Mouse (Mus musculus): ENCODE measurements around the gene Gm10718. TPM values are rescaled to one million over a fixed set of nuclear protein-coding genes. Genes with fewer than 3 reads are reported as not detected.
"Not testable (repeated sequence)": the region's sequence is repeated elsewhere in the genome, so short reads cannot be mapped to it uniquely, and the experiment has no call there.

Gm10718 gene
- total RNA-seq (2021) = under 1 TPM in 1 of 2 experiments, not detected in 1; 0.89 TPM

GRCm38 (mm10) chr9:3023312-3023984 lies at the start of gene Gm10718:
Gene Gm10718 (plus strand): TSS chr9:3023547.
- intact Hi-C loops (cut with DNase I) = not testable (repeated sequence)
- peak in 1 of 2 experiments; percentile 5 for DNase-seq

DNA sequence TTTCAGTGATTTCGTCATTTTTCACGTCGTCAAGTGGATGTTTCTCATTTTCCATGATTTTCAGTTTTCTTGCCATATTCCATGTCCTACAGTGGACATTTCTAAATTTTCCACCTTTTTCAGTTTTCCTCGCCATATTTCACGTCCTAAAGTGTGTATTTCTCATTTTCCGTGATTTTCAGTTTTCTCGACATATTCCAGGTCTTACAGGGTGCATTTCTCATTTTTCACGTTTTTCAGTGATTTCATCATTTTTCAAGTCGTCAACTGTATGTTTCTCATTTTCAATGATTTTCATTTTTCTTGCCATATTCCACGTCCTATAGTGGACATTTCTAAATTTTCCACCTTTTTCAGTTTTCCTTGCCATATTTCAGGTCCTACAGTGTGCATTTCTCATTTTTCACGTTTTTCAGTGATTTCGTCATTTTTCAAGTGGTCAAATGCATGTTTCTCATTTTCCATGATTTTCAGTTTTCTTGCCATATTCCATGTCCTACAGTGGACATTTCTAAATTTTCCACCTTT lies 22.8 kb upstream of the Gm10718 start, which contains the start of gene Gm10722:
Gm10722 (plus strand) TSS at position 478 of the 528 bp plus-strand sequence.
- intact Hi-C loops (cut with DNase I) = not testable (repeated sequence)
- peak in 1 of 2 experiments; percentile 29 for DNase-seq

- intact Hi-C loops (cut with DNase I) = not testable (repeated sequence)
- DNase-seq = peak; percentile 2 to 3
These were observed 22.3 kb upstream of the Gm10718 start for GRCm38 (mm10) chr9:3001006-3001405.

DNA sequence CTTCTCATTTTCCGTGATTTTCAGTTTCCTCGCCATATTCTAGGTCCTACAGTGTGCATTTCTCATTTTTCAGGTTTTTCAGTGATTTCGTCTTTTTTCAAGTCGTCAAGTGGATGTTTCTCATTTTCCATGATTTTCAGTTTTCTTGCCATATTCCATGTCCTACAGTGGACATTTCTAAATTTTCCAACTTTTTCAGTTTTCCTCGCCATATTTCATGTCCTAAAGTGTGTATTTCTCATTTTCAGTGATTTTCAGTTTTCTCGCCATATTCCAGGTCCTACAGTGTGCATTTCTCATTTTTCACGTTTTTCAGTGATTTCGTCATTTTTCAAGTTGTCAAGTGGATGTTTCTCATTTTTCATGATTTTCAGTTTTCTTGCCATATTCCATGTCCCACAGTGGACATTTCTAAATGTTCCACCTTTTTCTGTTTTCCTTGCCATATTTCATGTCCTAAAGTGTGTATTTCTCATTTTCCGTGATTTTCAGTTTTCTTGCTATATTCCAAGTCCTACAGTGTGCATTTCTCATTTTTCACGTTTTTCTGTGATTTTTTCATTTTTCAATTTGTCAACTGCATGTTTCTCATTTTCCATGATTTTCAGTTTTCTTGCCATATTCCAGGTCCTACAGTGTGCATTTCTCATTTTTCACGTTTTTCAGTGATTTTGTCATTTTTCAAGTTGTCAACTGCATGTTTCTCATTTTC lies 21.2 kb upstream of the Gm10718 start:
- intact Hi-C loops (cut with DNase I) = not testable (repeated sequence)
- DNase-seq = peak; percentile 94 to 95

DNA sequence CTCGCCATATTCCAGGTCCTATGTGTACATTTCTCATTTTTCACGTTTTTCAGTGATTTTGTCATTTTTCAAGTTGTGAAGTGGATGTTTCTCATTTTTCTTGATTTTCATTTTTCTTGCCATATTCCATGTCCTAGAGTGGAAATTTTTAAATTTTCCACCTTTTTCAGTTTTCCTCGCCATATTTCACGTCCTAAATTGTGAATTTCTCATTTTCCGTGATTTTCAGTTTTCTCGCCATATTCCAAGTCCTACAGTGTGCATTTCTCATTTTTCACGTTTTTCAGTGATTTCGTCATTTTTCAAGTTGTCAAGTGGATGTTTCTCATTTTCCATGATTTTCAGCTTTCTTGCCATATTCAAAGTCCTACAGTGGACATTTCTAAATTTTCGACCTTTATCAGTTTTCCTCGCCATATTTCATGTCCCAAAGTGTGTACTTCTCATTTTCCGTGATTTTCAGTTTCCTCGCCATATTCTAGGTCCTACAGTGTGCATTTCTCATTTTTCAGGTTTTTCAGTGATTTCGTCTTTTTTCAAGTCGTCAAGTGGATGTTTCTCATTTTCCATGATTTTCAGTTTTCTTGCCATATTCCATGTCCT lies 20.5 kb upstream of the Gm10718 start, which contains the start of gene Gm11168:
Gm11168 (plus strand) TSS at position 553 of the 603 bp plus-strand sequence.
- intact Hi-C loops (cut with DNase I); DNase-seq: not testable (repeated sequence)

DNA sequence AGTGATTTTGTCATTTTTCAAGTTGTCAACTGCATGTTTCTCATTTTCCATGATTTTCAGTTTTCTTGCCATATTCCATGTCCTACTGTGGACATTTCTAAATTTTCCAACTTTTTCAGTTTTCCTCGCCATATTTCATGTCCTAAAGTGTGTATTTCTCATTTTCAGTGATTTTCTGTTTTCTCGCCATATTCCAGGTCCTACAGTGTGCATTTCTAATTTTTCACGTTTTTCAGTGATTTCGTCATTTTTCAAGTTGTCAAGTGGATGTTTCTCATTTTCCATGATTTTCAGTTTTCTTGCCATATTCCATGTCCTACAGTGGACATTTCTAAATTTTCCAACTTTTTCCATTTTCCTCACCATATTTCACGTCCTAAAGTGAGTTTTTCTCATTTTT lies 17.2 kb upstream of the Gm10718 start:
- DNase-seq; intact Hi-C loops (cut with DNase I): not testable (repeated sequence)

DNA sequence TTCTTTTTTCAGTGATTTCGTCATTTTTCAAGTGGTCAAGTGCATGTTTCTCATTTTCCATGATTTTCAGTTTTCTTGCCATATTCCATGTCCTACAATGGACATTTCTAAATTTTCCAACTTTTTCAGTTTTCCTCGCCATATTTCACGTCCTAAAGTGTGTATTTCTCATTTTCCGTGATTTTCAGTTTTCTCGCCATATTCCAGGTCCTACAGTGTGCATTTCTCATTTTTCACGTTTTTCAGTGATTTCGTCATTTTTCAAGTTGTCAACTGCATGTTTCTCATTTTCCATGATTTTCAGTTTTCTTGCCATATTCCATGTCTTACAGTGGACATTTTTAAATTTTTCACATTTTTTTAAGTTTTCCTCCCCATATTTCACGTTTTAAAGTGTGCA lies 16.7 kb upstream of the Gm10718 start:
- DNase-seq = peak; percentile 75 to 89
- intact Hi-C loops (cut with DNase I) = not testable (repeated sequence)

DNA sequence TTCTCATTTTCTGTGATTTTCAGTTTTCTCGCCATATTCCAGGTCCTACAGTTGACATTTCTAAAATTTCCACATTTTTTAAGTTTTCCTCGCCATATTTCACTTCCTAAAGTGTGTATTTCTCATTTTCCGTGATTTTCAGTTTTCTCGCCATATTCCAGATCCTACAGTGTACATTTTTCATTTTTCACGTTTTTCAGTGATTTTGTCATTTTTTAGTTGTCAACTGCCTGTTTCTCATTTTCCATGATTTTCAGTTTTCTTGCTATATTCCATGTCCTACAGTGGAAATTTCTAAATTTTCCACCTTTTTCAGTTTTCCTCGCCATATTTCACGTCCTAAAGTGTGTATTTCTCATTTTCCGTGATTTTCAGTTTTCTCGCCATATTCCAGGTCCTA lies 16.1 kb upstream of the Gm10718 start:
- intact Hi-C loops (cut with DNase I); DNase-seq: not testable (repeated sequence)

GRCm38 (mm10) chr9:3009331-3009730 lies 14.0 kb upstream of the Gm10718 start:
- intact Hi-C loops (cut with DNase I); DNase-seq: not testable (repeated sequence)

DNA sequence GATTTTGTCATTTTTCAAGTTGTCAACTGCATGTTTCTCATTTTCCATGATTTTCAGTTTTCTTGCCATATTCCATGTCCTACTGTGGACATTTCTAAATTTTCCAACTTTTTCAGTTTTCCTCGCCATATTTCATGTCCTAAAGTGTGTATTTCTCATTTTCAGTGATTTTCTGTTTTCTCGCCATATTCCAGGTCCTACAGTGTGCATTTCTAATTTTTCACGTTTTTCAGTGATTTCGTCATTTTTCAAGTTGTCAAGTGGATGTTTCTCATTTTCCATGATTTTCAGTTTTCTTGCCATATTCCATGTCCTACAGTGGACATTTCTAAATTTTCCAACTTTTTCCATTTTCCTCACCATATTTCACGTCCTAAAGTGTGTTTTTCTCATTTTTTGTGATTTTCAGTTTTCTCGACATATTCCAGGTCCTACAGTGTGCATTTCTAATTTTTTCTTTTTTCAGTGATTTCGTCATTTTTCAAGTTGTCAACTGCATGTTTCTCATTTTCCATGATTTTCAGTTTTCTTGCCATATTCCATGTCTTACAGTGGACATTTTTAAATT lies 11.2 kb upstream of the Gm10718 start:
- intact Hi-C loops (cut with DNase I); DNase-seq: not testable (repeated sequence)

DNA sequence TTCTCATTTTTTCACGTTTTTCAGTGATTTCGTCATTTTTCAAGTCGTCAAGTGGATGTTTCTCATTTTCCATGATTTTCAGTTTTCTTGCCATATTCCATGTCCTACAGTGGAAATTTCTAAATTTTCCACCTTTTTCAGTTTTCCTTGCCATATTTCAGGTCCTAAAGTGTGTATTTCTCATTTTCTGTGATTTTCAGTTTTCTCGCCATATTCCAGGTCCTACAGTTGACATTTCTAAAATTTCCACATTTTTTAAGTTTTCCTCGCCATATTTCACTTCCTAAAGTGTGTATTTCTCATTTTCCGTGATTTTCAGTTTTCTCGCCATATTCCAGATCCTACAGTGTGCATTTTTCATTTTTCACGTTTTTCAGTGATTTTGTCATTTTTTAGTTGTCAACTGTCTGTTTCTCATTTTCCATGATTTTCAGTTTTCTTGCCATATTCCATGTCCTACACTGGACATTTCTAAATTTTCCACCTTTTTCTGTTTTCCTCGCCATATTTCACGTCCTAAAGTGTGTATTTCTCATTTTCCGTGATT lies 10.5 kb upstream of the Gm10718 start, which contains the start of gene Gm10721:
Gm10721 (plus strand) TSS at position 408 of the 547 bp plus-strand sequence.
- intact Hi-C loops (cut with DNase I); DNase-seq: not testable (repeated sequence)

DNA sequence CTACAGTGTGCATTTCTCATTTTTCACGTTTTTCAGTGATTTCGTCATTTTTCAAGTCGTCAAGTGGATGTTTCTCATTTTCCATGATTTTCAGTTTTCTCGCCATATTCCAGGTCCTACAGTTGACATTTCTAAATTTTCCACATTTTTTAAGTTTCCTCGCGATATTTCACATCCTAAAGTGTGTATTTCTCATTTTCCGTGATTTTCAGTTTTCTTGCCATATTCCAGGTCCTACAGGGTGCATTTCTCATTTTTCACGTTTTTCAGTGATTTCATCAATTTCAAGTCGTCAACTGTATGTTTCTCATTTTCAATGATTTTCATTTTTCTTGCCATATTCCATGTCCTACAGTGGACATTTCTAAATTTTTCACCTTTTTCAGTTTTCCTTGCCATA lies 8.0 kb upstream of the Gm10718 start, which contains the start of gene Gm10720:
Gm10720 (plus strand) TSS at position 301 of the 400 bp plus-strand sequence.
- intact Hi-C loops (cut with DNase I); DNase-seq: not testable (repeated sequence)

- intact Hi-C loops (cut with DNase I); DNase-seq: not testable (repeated sequence)
These were observed 7.5 kb upstream of the Gm10718 start for GRCm38 (mm10) chr9:3015896-3016295.

DNA sequence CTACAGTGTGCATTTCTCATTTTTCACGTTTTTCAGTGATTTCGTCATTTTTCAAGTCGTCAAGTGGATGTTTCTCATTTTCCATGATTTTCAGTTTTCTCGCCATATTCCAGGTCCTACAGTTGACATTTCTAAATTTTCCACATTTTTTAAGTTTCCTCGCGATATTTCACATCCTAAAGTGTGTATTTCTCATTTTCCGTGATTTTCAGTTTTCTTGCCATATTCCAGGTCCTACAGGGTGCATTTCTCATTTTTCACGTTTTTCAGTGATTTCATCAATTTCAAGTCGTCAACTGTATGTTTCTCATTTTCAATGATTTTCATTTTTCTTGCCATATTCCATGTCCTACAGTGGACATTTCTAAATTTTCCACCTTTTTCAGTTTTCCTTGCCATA lies 6.2 kb upstream of the Gm10718 start, which contains the start of gene Gm10719:
Gm10719 (plus strand) TSS at position 301 of the 400 bp plus-strand sequence.
- intact Hi-C loops (cut with DNase I); DNase-seq: not testable (repeated sequence)

DNA sequence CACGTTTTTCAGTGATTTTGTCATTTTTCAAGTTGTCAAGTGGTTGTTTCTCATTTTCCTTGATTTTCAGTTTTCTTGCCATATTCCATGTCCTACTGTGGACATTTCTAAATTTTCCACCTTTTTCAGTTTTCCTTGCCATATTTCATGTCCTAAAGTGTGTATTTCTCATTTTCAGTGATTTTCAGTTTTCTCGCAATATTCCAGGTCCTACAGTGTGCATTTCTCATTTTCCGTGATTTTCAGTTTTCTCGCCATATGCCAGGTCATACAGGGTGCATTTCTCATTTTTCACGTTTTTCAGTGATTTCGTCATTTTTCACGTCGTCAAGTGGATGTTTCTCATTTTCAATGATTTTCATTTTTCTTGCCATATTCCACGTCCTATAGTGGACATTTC lies 4.4 kb upstream of the Gm10718 start:
- intact Hi-C loops (cut with DNase I) = not testable (repeated sequence)
- DNase-seq = peak in 1 of 2 experiments; percentile 7

- intact Hi-C loops (cut with DNase I) = not testable (repeated sequence)
- peak; percentile 23 to 54 for DNase-seq
These were observed 3.3 kb upstream of the Gm10718 start for GRCm38 (mm10) chr9:3019835-3020727.

DNA sequence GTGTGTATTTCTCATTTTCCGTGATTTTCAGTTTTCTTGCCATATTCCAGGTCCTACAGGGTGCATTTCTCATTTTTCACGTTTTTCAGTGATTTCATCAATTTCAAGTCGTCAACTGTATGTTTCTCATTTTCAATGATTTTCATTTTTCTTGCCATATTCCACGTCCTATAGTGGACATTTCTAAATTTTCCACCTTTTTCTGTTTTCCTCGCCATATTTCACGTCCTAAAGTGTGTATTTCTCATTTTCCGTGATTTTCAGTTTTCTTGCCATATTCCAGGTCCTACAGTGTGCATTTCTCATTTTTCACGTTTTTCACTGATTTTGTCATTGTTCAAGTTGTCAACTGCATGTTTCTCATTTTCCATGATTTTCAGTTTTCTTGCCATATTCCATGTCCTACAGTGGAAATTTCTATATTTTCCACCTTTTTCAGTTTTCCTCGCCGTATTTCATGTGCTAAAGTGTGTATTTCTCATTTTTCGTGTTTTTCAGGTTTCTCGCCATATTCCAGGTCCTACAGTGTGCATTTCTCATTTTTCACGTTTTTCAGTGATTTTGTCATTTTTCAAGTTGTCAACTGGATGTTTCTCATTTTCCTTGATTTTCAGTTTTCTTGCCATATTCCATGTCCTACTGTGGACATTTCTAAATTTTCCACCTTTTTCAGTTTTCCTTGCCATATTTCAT lies 885 bp upstream of the Gm10718 start:
- intact Hi-C loops (cut with DNase I) = not testable (repeated sequence)

GRCm38 (mm10) chr9:3023985-3024648 lies 770 bp downstream of the Gm10718 start:
- peak; percentile 55 to 75 for DNase-seq
- intact Hi-C loops (cut with DNase I) = not testable (repeated sequence)

More for the DNA sequence above, 885 bp upstream of the Gm10718 start:
- peak; percentile 60 to 61 for DNase-seq
